Comparison of ENCODE assay signal across 9 mouse cellular contexts in genomic region chr11:75811900-75812299, GRCm38 (mm10). TPM values are rescaled to one million over a fixed set of nuclear protein-coding genes. Genes with fewer than 3 reads are reported as not detected.
DNase-seq lines count a peak whose midpoint lies in the region; ATAC-seq and TF ChIP-seq lines count a peak whose summit lies in the region.
"Had no signal": no experiment of that assay in that cellular context is flagged by ENCODE, and none has a peak within 500 bp of the region (broad histone marks: within the 10 kb centered on the region; RNA-seq: fewer than 3 reads in every experiment).

No protein-coding gene starts in this region.

- no peak overlapping the region for H3K9ac ChIP-seq in liver, embryonic 16.5 days (ENCODE audit: low read depth, low read length)

- H3K9me3 ChIP-seq in liver, embryonic 16.5 days (replicated peaks; ENCODE audit: control insufficient read depth, low read length): no peaks in the 10 kb centered on the region

- H3K27ac ChIP-seq in liver, embryonic 16.5 days (ENCODE audit: low read length): no peak overlapping the region
- H3K27ac ChIP-seq in small intestine, adult 2 months (ENCODE audit: insufficient read depth, low read depth, low read length): peak overlapping the region; percentile 51

- no peak for TF ChIP-seq CTCF in small intestine, adult 2 months (IDR thresholded peaks at IDR 0.05; ENCODE audit: extremely low read depth, insufficient read length, insufficient replicate concordance, low read depth, low read length)

- no peaks in the 10 kb centered on the region for H3K4me1 ChIP-seq in liver, embryonic 16.5 days (ENCODE audit: control insufficient read depth, low read depth, low read length)
- H3K4me1 ChIP-seq in small intestine, adult 2 months (ENCODE audit: control insufficient read depth, insufficient read depth, insufficient read length, low read length): peaks cover 12% of the 10 kb centered on the region

- no peak for TF ChIP-seq POLR2A in small intestine, adult 2 months (IDR thresholded peaks at IDR 0.05; ENCODE audit: low read depth, low read length)

- no peak for ATAC-seq in frontal cortex, adult (ENCODE audit: low TSS enrichment)
- 0 out of 2 replicates have a peak, but pooled peaks have one; percentile 43 for ATAC-seq in liver, embryonic 16.5 days (ENCODE audit: low read depth)
- no peak for ATAC-seq in megakaryocyte progenitor cell, adult 5-6 weeks (replicated peaks; ENCODE audit: poor library complexity)

- no peak overlapping the region for H3K4me3 ChIP-seq in liver, embryonic 16.5 days (ENCODE audit: low read depth, low read length)
- H3K4me3 ChIP-seq in small intestine, adult 2 months (ENCODE audit: low read depth, low read length): no peak overlapping the region

- peak; percentile 38 to 61 for DNase-seq in frontal cortex, adult 2 months (ENCODE audit: extremely low spot score in 1 of 2, low spot score in 1 of 2)
- peak; percentile 22 for DNase-seq in cerebellum, adult 8-10 months
- peak; percentile 90 for DNase-seq in heart, adult 8-10 months (ENCODE audit: low spot score)
- DNase-seq in kidney, adult 9 months: peak; percentile 82

- H3K36me3 ChIP-seq in liver, embryonic 16.5 days (ENCODE audit: control insufficient read depth, insufficient read depth): no peaks in the 10 kb centered on the region
- H3K36me3 ChIP-seq in small intestine, adult 2 months (ENCODE audit: control insufficient read depth, insufficient read depth, low read length): no peaks in the 10 kb centered on the region

- whole genome bisulfite sequencing in liver, embryonic 16.5 days (ENCODE audit: insufficient replicate concordance): 38% methylated on average over 3 of the region's 3 CpGs
- 12% methylated on average over 3 of the region's 3 CpGs for WGBS in small intestine, adult 2 months

- H3K27me3 ChIP-seq in liver, embryonic 16.5 days (ENCODE audit: control insufficient read depth, insufficient read depth, low read depth, low read length): no peaks in the 10 kb centered on the region
- no peaks in the 10 kb centered on the region for H3K27me3 ChIP-seq in small intestine, adult 2 months (ENCODE audit: control insufficient read depth, insufficient read depth, low read length)

- H3K4me2 ChIP-seq in liver, embryonic 16.5 days (ENCODE audit: low read depth, low read length): no peak overlapping the region

RNA-seq across cellular contexts. Expression of gene Doc2b, which starts 16.1 kb away (rescaled TPM):
- 5.2 and 11.0 TPM in 2 replicates for polyA plus RNA-seq in frontal cortex, adult 2 months (2012; rRNA removed)
- total RNA-seq in heart, adult 8-10 months (2022): under 1 TPM; 0.23 to 1.00 (median 0.64) TPM
- 0.04 TPM in 1 of 2 replicates, not detected in the other for polyA plus RNA-seq in liver, embryonic 16.5 days (2015; fragmentation: Nextera tagmentation; extraction: Ambion mirVana)
- polyA plus RNA-seq in small intestine, adult 2 months (2012; rRNA removed): 0.23 and 0.27 TPM in 2 replicates
- total RNA-seq in megakaryocyte progenitor cell, adult 5-6 weeks (2015): not detected in 2 replicates
- not detected in 2 replicates for total RNA-seq in megakaryocyte progenitor cell, adult 5-6 weeks (2017)
- total RNA-seq: CH12.LX had no signal

Comparison
In these comparisons a context has a peak if more than half of its experiments do, and no peak if none do; other contexts are left out.
1. DNase-seq: peak in every context shown above with its lines; median percentile 90 in heart, adult 8-10 months; 82 in kidney, adult 9 months; 50 in frontal cortex, adult 2 months; 22 in cerebellum, adult 8-10 months.